Mouse (Mus musculus): ENCODE results near the gene Tpm3. TPM values are rescaled to one million over a fixed set of nuclear protein-coding genes. Genes with fewer than 3 reads are reported as not detected.

Tpm3 gene
- 892 and 993 TPM in 2 replicates for total RNA-seq (2017)

GRCm38 (mm10) chr3:90072294-90072693 is at the start of gene Tpm3:
Gene Tpm3, plus strand, starts transcription at chr3:90072649.
- no peak for ATAC-seq (replicated peaks in 1 of 2; ENCODE audit: insufficient read depth in 1 of 2, low FRiP score in 2 of 2, low TSS enrichment in 1 of 2, low read depth in 1 of 2, poor library complexity in 2 of 2, severe bottlenecking in 2 of 2)

DNA sequence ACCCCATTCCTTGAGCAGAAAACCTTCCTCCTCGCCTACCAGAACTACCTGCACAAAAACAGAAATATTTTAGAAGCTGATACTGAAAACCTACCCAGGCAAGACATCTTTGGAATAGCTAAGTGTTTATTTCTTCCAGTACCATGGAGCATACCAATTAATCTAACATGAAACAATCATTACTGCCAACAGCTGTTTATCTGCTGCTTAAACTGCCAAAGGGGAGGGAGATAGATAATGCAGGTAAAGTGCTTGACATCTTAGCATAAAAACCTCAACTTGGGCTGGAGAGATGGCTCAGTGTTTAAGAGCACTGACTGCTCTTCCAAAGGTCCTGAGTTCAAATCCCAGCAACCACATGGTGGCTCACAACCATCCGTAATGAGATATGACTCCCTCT is 37.8 kb upstream of the Tpm3 start:
- ATAC-seq (replicated peaks in 1 of 2; ENCODE audit: insufficient read depth in 1 of 2, low FRiP score in 2 of 2, low TSS enrichment in 1 of 2, low read depth in 1 of 2, poor library complexity in 2 of 2, severe bottlenecking in 2 of 2) = no peak

DNA sequence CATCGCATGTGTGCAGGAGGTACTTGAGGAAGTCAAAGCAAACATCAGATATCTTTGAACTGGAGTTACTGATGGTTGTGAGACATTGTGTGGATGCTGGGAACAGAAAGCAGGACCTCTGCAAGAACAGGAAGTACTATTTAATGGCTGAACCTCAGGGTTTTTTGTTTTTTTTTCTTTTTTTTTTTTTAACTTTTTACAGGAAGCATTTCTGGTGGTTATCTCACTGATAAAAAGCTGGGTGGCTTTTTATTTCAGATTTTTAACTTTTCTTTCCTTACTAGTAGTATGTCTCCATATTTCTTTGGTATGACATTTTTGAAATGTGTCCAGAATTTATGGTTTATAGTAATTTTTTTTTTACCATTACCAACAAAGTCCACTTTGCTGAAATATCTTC is 36.2 kb upstream of the Tpm3 start:
- ATAC-seq (replicated peaks in 1 of 2; ENCODE audit: insufficient read depth in 1 of 2, low FRiP score in 2 of 2, low TSS enrichment in 1 of 2, low read depth in 1 of 2, poor library complexity in 2 of 2, severe bottlenecking in 2 of 2) = no peak

- ATAC-seq (replicated peaks in 1 of 2; ENCODE audit: insufficient read depth in 1 of 2, low FRiP score in 2 of 2, low TSS enrichment in 1 of 2, low read depth in 1 of 2, poor library complexity in 2 of 2, severe bottlenecking in 2 of 2) = no peak
Observed at GRCm38 (mm10) chr3:90049691-90050090, 22.8 kb upstream of the Tpm3 start.

GRCm38 (mm10) chr3:90051441-90052350 is 20.8 kb upstream of the Tpm3 start, which contains the start of gene 4933434E20Rik:
Gene 4933434E20Rik, plus strand, starts transcription at chr3:90051636.
- ATAC-seq (replicated peaks in 1 of 2; ENCODE audit: insufficient read depth in 1 of 2, low FRiP score in 2 of 2, low TSS enrichment in 1 of 2, low read depth in 1 of 2, poor library complexity in 2 of 2, severe bottlenecking in 2 of 2) = peak; percentile 34 to 55

DNA sequence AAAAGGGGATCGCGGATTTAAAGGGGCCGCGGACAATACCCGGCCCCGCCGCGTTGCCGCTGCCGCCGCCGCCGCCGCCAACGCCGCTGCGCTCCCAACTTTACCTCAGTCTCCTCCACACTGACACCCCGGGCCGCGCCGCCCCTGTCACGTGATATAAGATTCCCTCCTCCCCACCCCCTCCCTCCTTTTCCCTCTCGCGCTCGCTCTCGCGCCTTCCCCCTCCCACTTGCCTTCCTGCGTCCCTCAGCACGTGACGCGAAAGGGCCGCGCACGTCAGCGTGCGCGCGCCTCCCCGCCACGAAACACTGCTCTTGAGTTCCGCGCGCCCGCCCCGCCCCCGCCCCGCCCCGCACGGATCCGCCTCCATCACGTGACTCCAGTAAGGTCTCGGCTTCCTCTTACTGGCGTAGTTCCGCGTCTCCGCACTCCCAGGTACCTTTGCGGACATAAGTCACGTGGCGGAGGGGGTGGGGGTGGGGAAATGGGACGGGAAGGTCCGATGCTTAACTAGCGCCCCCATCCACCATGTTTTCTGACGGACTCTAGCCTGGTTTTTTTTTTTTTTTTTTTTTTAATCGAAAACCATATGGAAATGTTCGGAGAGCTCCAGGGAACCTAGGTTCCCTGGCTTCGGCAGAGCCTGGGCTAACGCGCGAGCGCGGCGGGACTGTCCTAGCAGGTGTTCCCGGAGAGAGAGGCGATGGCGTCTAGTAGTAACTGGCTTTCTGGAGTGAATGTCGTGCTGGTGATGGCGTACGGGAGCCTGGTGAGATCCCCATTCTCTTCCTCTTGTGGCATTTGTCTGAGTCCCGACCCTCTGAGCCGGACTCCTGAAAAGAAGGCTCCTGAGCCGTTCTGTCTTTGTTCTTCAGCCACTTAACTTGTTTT is 19.9 kb upstream of the Tpm3 start, which contains the start of gene Ubap2l:
Gene Ubap2l (minus strand): TSS at position 278 of the 891 bp plus-strand sequence.
- ATAC-seq (replicated peaks in 1 of 2; ENCODE audit: insufficient read depth in 1 of 2, low FRiP score in 2 of 2, low TSS enrichment in 1 of 2, low read depth in 1 of 2, poor library complexity in 2 of 2, severe bottlenecking in 2 of 2) = peak; percentile 74 to 87

GRCm38 (mm10) chr3:90061549-90061948 is 10.9 kb upstream of the Tpm3 start:
- no peak for ATAC-seq (replicated peaks in 1 of 2; ENCODE audit: insufficient read depth in 1 of 2, low FRiP score in 2 of 2, low TSS enrichment in 1 of 2, low read depth in 1 of 2, poor library complexity in 2 of 2, severe bottlenecking in 2 of 2)

- no peak for ATAC-seq (replicated peaks in 1 of 2; ENCODE audit: insufficient read depth in 1 of 2, low FRiP score in 2 of 2, low TSS enrichment in 1 of 2, low read depth in 1 of 2, poor library complexity in 2 of 2, severe bottlenecking in 2 of 2)
Observed at GRCm38 (mm10) chr3:90062539-90062938, 9.9 kb upstream of the Tpm3 start.

DNA sequence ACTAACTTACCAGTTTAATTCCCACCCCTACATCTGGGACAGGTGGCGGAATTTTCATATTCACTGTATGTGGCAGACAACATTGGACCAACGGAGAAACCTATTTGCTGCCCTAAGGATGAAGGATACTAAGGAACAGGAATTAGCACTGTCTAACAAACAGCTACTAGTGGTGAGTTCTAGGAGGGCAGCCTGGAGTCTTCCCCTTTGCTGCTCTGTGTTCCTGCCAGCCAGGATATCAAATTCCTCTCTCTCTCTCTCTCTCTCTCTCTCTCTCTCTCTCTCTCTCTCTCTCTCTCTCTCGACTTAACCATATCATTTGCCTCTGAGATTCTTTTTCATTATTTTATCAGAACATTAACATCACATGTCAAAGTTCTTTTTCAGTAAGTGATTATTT is 8.1 kb upstream of the Tpm3 start:
- no peak for ATAC-seq (replicated peaks in 1 of 2; ENCODE audit: insufficient read depth in 1 of 2, low FRiP score in 2 of 2, low TSS enrichment in 1 of 2, low read depth in 1 of 2, poor library complexity in 2 of 2, severe bottlenecking in 2 of 2)

DNA sequence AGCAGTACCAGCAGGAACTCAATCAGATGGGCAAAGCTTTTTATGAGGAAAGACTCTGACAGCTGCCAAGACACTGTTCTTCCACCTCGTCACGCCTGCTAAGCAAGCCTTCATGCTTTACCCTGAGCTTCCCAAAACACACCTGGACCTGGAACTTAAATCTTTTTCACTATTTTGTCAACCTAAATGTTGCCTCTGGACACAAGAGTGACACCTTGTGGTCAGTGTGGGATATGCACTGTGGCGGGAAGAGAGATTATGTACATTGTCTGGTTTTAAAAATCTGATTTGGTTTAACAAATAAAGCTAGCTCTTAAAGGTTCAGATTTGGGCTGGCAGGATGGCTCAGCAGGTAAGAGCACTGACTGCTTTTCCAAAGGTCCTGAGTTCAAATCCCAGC is 6.9 kb upstream of the Tpm3 start:
- ATAC-seq (replicated peaks in 1 of 2; ENCODE audit: insufficient read depth in 1 of 2, low FRiP score in 2 of 2, low TSS enrichment in 1 of 2, low read depth in 1 of 2, poor library complexity in 2 of 2, severe bottlenecking in 2 of 2) = peak in 1 of 2 experiments; percentile 51; a peak in 1 of 4 replicates

DNA sequence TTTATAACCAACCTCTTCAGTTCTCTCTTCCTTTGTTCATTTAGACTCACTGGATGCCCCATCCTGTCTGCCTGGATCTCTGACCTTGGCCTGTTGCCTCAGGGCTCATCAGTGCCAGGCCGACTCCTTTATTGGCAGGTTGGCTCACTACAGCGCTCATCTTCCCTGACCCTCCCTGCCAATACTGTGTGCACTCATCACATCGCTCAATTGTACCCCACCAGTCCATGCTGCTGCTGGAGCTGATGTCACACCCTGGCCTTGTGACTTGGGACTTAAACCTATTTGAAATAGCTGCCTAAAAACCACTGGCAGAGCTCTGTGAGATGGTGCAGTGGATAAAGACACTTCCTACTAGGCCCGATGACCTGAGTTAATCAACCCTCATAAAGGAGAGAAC is 4.6 kb upstream of the Tpm3 start:
- ATAC-seq (replicated peaks in 1 of 2; ENCODE audit: insufficient read depth in 1 of 2, low FRiP score in 2 of 2, low TSS enrichment in 1 of 2, low read depth in 1 of 2, poor library complexity in 2 of 2, severe bottlenecking in 2 of 2) = no peak

- ATAC-seq (replicated peaks in 1 of 2; ENCODE audit: insufficient read depth in 1 of 2, low FRiP score in 2 of 2, low TSS enrichment in 1 of 2, low read depth in 1 of 2, poor library complexity in 2 of 2, severe bottlenecking in 2 of 2) = no peak
Observed at GRCm38 (mm10) chr3:90069688-90070087, 2.8 kb upstream of the Tpm3 start.

- peak in 1 of 2 experiments; percentile 8; a peak in 1 of 4 replicates for ATAC-seq (replicated peaks in 1 of 2; ENCODE audit: insufficient read depth in 1 of 2, low FRiP score in 2 of 2, low TSS enrichment in 1 of 2, low read depth in 1 of 2, poor library complexity in 2 of 2, severe bottlenecking in 2 of 2)
Observed at GRCm38 (mm10) chr3:90076921-90077716, 4.7 kb downstream of the Tpm3 start.

- no peak for ATAC-seq (replicated peaks in 1 of 2; ENCODE audit: insufficient read depth in 1 of 2, low FRiP score in 2 of 2, low TSS enrichment in 1 of 2, low read depth in 1 of 2, poor library complexity in 2 of 2, severe bottlenecking in 2 of 2)
Observed at GRCm38 (mm10) chr3:90078224-90078623, 5.8 kb downstream of the Tpm3 start.

DNA sequence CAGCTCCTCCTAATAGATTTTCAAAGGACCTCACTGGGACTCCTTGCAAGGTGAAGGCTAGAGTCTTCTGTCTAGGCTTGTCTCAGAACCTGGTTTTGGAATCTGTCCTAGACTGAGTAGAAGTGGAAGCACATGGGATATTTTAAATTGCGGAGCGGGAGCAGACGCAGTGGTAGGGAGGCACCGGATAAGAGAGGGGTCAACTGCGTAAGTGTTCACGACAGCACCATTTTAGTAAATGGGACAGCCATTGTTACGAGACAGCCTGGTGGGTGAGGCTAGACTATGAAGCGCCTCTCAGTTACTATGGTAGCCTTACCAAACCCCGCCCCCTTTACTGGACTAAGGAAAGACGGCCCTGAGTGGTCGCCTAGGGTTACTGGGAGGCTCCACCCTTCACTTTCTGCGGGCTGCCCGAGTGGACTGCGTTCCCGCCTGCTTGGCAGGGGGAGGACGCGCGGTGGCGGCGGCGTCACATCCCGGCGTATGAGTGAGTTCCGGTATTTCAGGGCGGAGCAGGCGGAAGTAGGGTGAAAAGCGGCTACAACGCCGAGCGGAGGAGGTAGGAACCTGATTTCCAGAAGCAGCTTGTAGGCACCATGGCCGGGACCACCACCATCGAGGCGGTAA is 6.8 kb downstream of the Tpm3 start:
- ATAC-seq (replicated peaks in 1 of 2; ENCODE audit: insufficient read depth in 1 of 2, low FRiP score in 2 of 2, low TSS enrichment in 1 of 2, low read depth in 1 of 2, poor library complexity in 2 of 2, severe bottlenecking in 2 of 2) = peak; percentile 78 to 83

GRCm38 (mm10) chr3:90079763-90080497 is 7.5 kb downstream of the Tpm3 start:
- peak; percentile 53 to 54 for ATAC-seq (replicated peaks in 1 of 2; ENCODE audit: insufficient read depth in 1 of 2, low FRiP score in 2 of 2, low TSS enrichment in 1 of 2, low read depth in 1 of 2, poor library complexity in 2 of 2, severe bottlenecking in 2 of 2)

All from hematopoietic stem cell, adult 5-6 weeks (primary cell).